ENCODE assay signal across 1 mouse cellular context in the genomic region with DNA sequence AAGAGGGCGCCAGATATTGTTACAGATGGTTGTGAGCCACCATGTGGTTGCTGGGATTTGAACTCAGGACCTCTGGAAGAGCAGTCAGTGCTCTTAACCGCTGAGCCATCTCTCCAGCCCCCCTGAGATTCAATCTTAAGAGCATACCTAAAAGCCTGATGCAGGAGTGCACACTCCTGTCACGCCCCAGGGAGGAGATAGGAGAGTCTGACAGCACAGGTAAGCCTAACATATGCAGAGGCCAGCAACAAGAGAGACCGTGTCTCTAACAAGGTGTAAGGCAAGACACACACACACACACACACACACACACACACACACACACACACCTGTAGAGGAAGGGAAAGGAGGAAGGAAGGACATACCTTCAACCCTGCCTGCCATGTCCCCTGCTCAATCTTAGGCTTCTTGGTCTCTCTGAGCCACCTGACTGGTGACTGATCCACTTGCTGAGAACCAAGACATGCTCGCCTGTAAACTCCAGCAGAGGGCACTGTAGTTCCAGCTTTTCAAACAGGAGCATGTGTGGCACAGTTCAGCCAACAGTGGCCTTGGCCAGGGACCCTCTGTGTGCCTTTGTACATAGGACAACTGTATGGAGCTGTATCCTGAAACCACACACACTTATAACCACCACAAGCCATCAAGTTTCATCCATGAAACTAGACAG.
A peak's percentile ranks its signal among the peaks of the same experiment; 100 is the strongest.
TF ChIP-seq lines count a peak whose summit lies in the region.

No protein-coding gene starts in this region.

TF ChIP-seq in MEL, 35 proteins besides CTCF, POLR2A, EP300 and RAD21 (continued from another document):
- TF ChIP-seq ZNF384 (IDR thresholded peaks at IDR 0.05; ENCODE audit: low read depth, low read length) (no peak), BHLHE40 (IDR thresholded peaks at IDR 0.05; ENCODE audit: borderline replicate concordance, low read depth, low read length) (no peak), MYB (IDR thresholded peaks at IDR 0.05; ENCODE audit: low read depth, low read length) (no peak), SMC3 (IDR thresholded peaks at IDR 0.05; ENCODE audit: low read depth, low read length) (peak; percentile 100), HCFC1 (IDR thresholded peaks at IDR 0.05; ENCODE audit: low read depth, low read length) (0 out of 2 replicates have a peak, but pooled peaks have one; percentile 29)
